Mouse (Mus musculus): Measurements from ENCODE around the gene Tcaim.
A peak's percentile ranks its signal among the peaks of the same experiment; 100 is the strongest.
"Not testable (repeated sequence)": the region's sequence is repeated elsewhere in the genome, so short reads cannot be mapped to it uniquely, and the experiment has no call there.

The Tcaim gene

GRCm38 (mm10) chr9:122805053-122805844 is at the start of gene Tcaim:
Tcaim (plus strand) TSS chr9:122805539.
- peak; percentile 85 to 88 for DNase-seq (ENCODE audit: low spot score in 2 of 2)

GRCm38 (mm10) chr9:122757614-122758013 is 47.7 kb upstream of the Tcaim start:
- no peak for DNase-seq (ENCODE audit: low spot score in 2 of 2)

GRCm38 (mm10) chr9:122760111-122760510 is 45.2 kb upstream of the Tcaim start:
- no peak for DNase-seq (ENCODE audit: low spot score in 2 of 2)

- DNase-seq (ENCODE audit: low spot score in 2 of 2), result no peak
Observed at GRCm38 (mm10) chr9:122785231-122785630, 20.1 kb upstream of the Tcaim start.

GRCm38 (mm10) chr9:122786534-122786933 is 18.8 kb upstream of the Tcaim start:
- DNase-seq (ENCODE audit: low spot score in 2 of 2), result no peak

GRCm38 (mm10) chr9:122805845-122806341 is 554 bp downstream of the Tcaim start:
- DNase-seq (ENCODE audit: low spot score in 2 of 2), result no peak

- no peak for DNase-seq (ENCODE audit: low spot score in 2 of 2)
Observed at GRCm38 (mm10) chr9:122807186-122807585, 1.8 kb downstream of the Tcaim start.

- DNase-seq (ENCODE audit: low spot score in 2 of 2), result no peak
Observed at GRCm38 (mm10) chr9:122810212-122810611, 4.9 kb downstream of the Tcaim start.

GRCm38 (mm10) chr9:122812386-122812785 is 7.0 kb downstream of the Tcaim start:
- DNase-seq (ENCODE audit: low spot score in 2 of 2), result no peak

- DNase-seq (ENCODE audit: low spot score in 2 of 2), result no peak
Observed at GRCm38 (mm10) chr9:122814775-122815174, 9.4 kb downstream of the Tcaim start.

GRCm38 (mm10) chr9:122815239-122815851 is 10.0 kb downstream of the Tcaim start:
- no peak for DNase-seq (ENCODE audit: low spot score in 2 of 2)

- DNase-seq (ENCODE audit: low spot score in 2 of 2), result no peak
Observed at GRCm38 (mm10) chr9:122823374-122824017, 18.2 kb downstream of the Tcaim start.

GRCm38 (mm10) chr9:122826743-122827142 is 21.4 kb downstream of the Tcaim start:
- no peak for DNase-seq (ENCODE audit: low spot score in 2 of 2)

- no peak for DNase-seq (ENCODE audit: low spot score in 2 of 2)
Observed at GRCm38 (mm10) chr9:122829826-122830380, 24.6 kb downstream of the Tcaim start.

GRCm38 (mm10) chr9:122836126-122836525 is 30.8 kb downstream of the Tcaim start:
- DNase-seq (ENCODE audit: low spot score in 2 of 2), result no peak

GRCm38 (mm10) chr9:122836790-122837189 is 31.5 kb downstream of the Tcaim start:
- peak; percentile 29 to 65 for DNase-seq (ENCODE audit: low spot score in 2 of 2)

GRCm38 (mm10) chr9:122837216-122837615 is 31.9 kb downstream of the Tcaim start:
- no peak for DNase-seq (ENCODE audit: low spot score in 2 of 2)

- DNase-seq (ENCODE audit: low spot score in 2 of 2), result peak; percentile 64 to 66
Observed at GRCm38 (mm10) chr9:122837680-122838079, 32.3 kb downstream of the Tcaim start.

GRCm38 (mm10) chr9:122843760-122844159 is 38.4 kb downstream of the Tcaim start, which contains the start of gene Gm35549:
Gm35549 (minus strand) TSS chr9:122844035.
- DNase-seq (ENCODE audit: low spot score in 2 of 2), result no peak

GRCm38 (mm10) chr9:122845621-122846020 is 40.3 kb downstream of the Tcaim start:
- no peak for DNase-seq (ENCODE audit: low spot score in 2 of 2)

GRCm38 (mm10) chr9:122846156-122846555 is 40.8 kb downstream of the Tcaim start:
- no peak for DNase-seq (ENCODE audit: low spot score in 2 of 2)

- not testable (repeated sequence) for DNase-seq (ENCODE audit: low spot score in 2 of 2)
Observed at GRCm38 (mm10) chr9:122847811-122848311, 42.5 kb downstream of the Tcaim start.
